Mouse (Mus musculus) CH12.LX (cell line): Measurements from ENCODE around the gene Tom1.

Experiments
- CTCF ChIP-seq, 2 experiments: IDR thresholded peaks in 1 of 2; conservative IDR thresholded peaks in 1 of 2; 2 replicates each; pipeline ENCODE4 v1.5.1; 2011 to 2012; ENCODE audit warnings: low read depth in 2 of 2, low read length in 2 of 2, improper control_type of control experiment in 1 of 2, inconsistent platforms in 1 of 2, mild to moderate bottlenecking in 1 of 2, moderate library complexity in 1 of 2
- E2F4 ChIP-seq: IDR thresholded peaks from 2 replicates; pipeline ENCODE4 v1.6.1; 2011; ENCODE audit warnings: low read depth, low read length, improper control_type of control experiment; ENCODE audit not compliant: insufficient replicate concordance
- HCFC1 ChIP-seq: IDR thresholded peaks from 2 replicates; pipeline ENCODE4 v1.6.1; 2012; ENCODE audit warnings: low read depth, mild to moderate bottlenecking, inconsistent platforms, low read length, improper control_type of control experiment
- IRF4 ChIP-seq: IDR thresholded peaks from 2 replicates; pipeline ENCODE4 v1.6.1; 2014; ENCODE audit warnings: low read depth, mild to moderate bottlenecking, inconsistent platforms, low read length, improper control_type of control experiment
- JUND ChIP-seq: conservative IDR thresholded peaks from 2 replicates; pipeline ENCODE4 v1.6.1; 2011; ENCODE audit warnings: low read depth, low read length, improper control_type of control experiment
- KAT2A ChIP-seq: IDR thresholded peaks from 2 replicates; pipeline ENCODE4 v1.6.1; 2012; ENCODE audit warnings: low read length, improper control_type of control experiment, inconsistent platforms; ENCODE audit not compliant: insufficient replicate concordance
- MAX ChIP-seq: IDR thresholded peaks from 2 replicates; pipeline ENCODE4 v1.6.1; 2011; ENCODE audit warnings: low read length, improper control_type of control experiment
- POLR2A ChIP-seq: IDR thresholded peaks from 2 replicates; pipeline ENCODE4 v1.6.1; 2011; ENCODE audit warnings: low read depth, mild to moderate bottlenecking, improper control_type of control experiment, low read length
- TBP ChIP-seq: conservative IDR thresholded peaks from 2 replicates; pipeline ENCODE4 v1.6.1; 2011; ENCODE audit warnings: low read depth, low read length, improper control_type of control experiment

DNA sequence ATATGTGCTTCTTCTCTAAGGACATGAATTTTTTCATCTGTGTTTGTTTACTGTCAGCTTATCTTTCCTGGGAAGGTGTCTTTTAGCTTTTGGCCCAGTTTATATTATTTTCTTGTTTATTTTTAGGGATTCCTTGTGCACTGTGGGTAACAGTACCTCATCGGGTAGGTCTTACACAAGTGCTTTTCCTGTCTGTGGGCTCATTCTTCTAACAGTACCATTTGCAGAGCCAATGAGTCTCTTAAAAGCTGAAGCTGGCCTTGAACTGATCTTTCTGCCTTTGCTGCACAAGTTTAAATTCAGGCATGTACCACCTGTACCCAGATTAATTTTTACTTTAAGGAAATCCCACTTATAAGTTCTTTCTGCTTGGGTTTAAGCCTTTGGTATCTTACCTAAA lies 17.1 kb upstream of the Tom1 start:
- TF ChIP-seq POLR2A: no peak
- TF ChIP-seq IRF4: no peak
- TF ChIP-seq MAX: no peak
- TF ChIP-seq E2F4: no peak
- TF ChIP-seq TBP: no peak
- no peak for TF ChIP-seq CTCF (conservative IDR thresholded peaks at IDR 0.05 in 1 of 2, IDR thresholded peaks at IDR 0.05 in 1 of 2; ENCODE audit: low read depth in 2 of 2, low read length in 2 of 2)
- TF ChIP-seq HCFC1: no peak
- TF ChIP-seq JUND: no peak
- TF ChIP-seq KAT2A: no peak
